Mouse (Mus musculus) brain, embryonic 14.5 days (tissue): ENCODE data around the gene Fam57b.

Experiments used
- CTCF ChIP-seq: fragments of 200-500 bp; IDR thresholded peaks from 2 replicates; pipeline ENCODE4 v1.5.1; 2012; ENCODE audit warnings: inconsistent platforms, mild to moderate bottlenecking, moderate library complexity, borderline replicate concordance; ENCODE audit not compliant: insufficient read depth, insufficient read length; ENCODE audit errors: extremely low read depth
- POLR2A ChIP-seq: fragments of 200-500 bp; IDR thresholded peaks from 2 replicates; pipeline ENCODE4 v1.6.1; 2012; ENCODE audit warnings: mild to moderate bottlenecking, inconsistent platforms, borderline replicate concordance; ENCODE audit not compliant: poor library complexity, insufficient read depth, insufficient read length, severe bottlenecking; ENCODE audit errors: extremely low read depth

DNA sequence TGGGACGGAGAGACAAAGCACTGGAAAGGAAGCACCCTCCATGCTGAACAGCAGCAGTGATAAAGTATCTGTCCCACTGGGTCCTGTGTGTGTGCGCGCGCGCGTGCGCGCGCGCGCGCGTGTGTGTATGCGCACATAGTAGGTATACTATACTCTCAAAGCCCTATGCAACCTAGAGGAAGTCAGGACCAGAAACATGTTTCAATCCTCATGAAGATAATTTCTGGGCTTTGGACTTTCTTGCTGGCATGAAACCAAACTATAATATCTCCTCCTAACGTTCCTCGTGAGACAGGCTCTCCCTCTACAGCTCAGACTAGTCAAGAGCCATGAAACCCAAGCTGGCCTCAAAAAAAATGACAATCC lies 3.6 kb downstream of the Fam57b start:
- TF ChIP-seq CTCF, result no peak
- TF ChIP-seq POLR2A, result no peak
